Mouse (Mus musculus) CH12.LX (cell line): ENCODE measurements around the gene Slc39a10. TPM values are rescaled to one million over a fixed set of nuclear protein-coding genes. Genes with fewer than 3 reads are reported as not detected.

Experiments used
- DNase-seq: peaks from one replicate; pipeline ENCODE4 v3.0.0-alpha.2; 2013; ENCODE audit errors: extremely low read depth
- H3K27ac ChIP-seq: 2 replicates; pipeline ENCODE4 v1.5.1; 2012; ENCODE audit warnings: low read depth, mild to moderate bottlenecking, control low read depth, moderate library complexity; ENCODE audit not compliant: insufficient read depth
- H3K27me3 ChIP-seq: replicated peaks from 2 replicates; pipeline ENCODE3; 2012; ENCODE audit warnings: inconsistent platforms
- H3K36me3 ChIP-seq, 2 experiments: replicated peaks in 1 of 2; 2 replicates each; pipeline versions ENCODE3 to v1.6.1; 2012; ENCODE audit warnings: inconsistent platforms in 1 of 2, low read length in 1 of 2, mild to moderate bottlenecking in 1 of 2, mixed read lengths in 1 of 2, moderate library complexity in 1 of 2; ENCODE audit not compliant: control insufficient read depth in 1 of 2, insufficient read depth in 1 of 2
- H3K4me1 ChIP-seq, 2 experiments: 2 replicates each; pipeline ENCODE4 v1.6.1; 2012; ENCODE audit warnings: inconsistent platforms in 1 of 2, moderate library complexity in 1 of 2; ENCODE audit not compliant: insufficient read depth in 2 of 2, control insufficient read depth in 1 of 2
- H3K4me2 ChIP-seq: 2 replicates; pipeline ENCODE4 v1.6.1; 2012; ENCODE audit warnings: low read depth, mild to moderate bottlenecking, control low read depth; ENCODE audit not compliant: poor library complexity, insufficient read depth, severe bottlenecking
- H3K4me3 ChIP-seq, 3 experiments: fragments of 150-350 bp in 1 of 3; sonication (generic) in 1 of 3; replicated peaks in 1 of 3; 2 replicates each; pipeline versions ENCODE3 to v1.5.1; 2011 to 2012; ENCODE audit warnings: low read depth in 2 of 3, low read length in 2 of 3, mild to moderate bottlenecking in 2 of 3, moderate library complexity in 2 of 3, control low read depth in 1 of 3, improper control_type of control experiment in 1 of 3, inconsistent platforms in 1 of 3, mixed read lengths in 1 of 3; ENCODE audit not compliant: poor library complexity in 1 of 3
- H3K79me2 ChIP-seq: replicated peaks from 2 replicates; pipeline ENCODE4 v1.6.1; 2012; ENCODE audit warnings: mild to moderate bottlenecking, moderate library complexity; ENCODE audit not compliant: control insufficient read depth, poor library complexity, insufficient read depth, severe bottlenecking; ENCODE audit errors: extremely low read depth
- H3K9ac ChIP-seq: 2 replicates; pipeline ENCODE4 v1.6.1; 2012; ENCODE audit warnings: low read depth, mild to moderate bottlenecking, control low read depth, moderate library complexity; ENCODE audit not compliant: insufficient read depth
- H3K9me3 ChIP-seq: replicated peaks from 2 replicates; pipeline ENCODE3; 2012; ENCODE audit warnings: low read length, inconsistent platforms, mixed read lengths
- BHLHE40 ChIP-seq: IDR thresholded peaks from 2 replicates; pipeline ENCODE4 v1.6.1; 2011; ENCODE audit warnings: mild to moderate bottlenecking, low read depth, low read length, improper control_type of control experiment
- CTCF ChIP-seq, 2 experiments: IDR thresholded peaks in 1 of 2; conservative IDR thresholded peaks in 1 of 2; 2 replicates each; pipeline ENCODE4 v1.5.1; 2011 to 2012; ENCODE audit warnings: low read depth in 2 of 2, low read length in 2 of 2, improper control_type of control experiment in 1 of 2, inconsistent platforms in 1 of 2, mild to moderate bottlenecking in 1 of 2, moderate library complexity in 1 of 2
- GABPA ChIP-seq: IDR thresholded peaks from 2 replicates; pipeline ENCODE4 v1.6.1; 2012; ENCODE audit warnings: low read depth, low read length, improper control_type of control experiment, inconsistent platforms; ENCODE audit not compliant: insufficient replicate concordance
- HCFC1 ChIP-seq: IDR thresholded peaks from 2 replicates; pipeline ENCODE4 v1.6.1; 2012; ENCODE audit warnings: low read depth, mild to moderate bottlenecking, inconsistent platforms, low read length, improper control_type of control experiment
- IRF4 ChIP-seq: IDR thresholded peaks from 2 replicates; pipeline ENCODE4 v1.6.1; 2014; ENCODE audit warnings: low read depth, mild to moderate bottlenecking, inconsistent platforms, low read length, improper control_type of control experiment
- JUN ChIP-seq: IDR thresholded peaks from 2 replicates; pipeline ENCODE4 v1.6.1; 2011; ENCODE audit warnings: low read depth, mild to moderate bottlenecking, low read length, improper control_type of control experiment, moderate library complexity; ENCODE audit not compliant: insufficient read depth
- JUND ChIP-seq: conservative IDR thresholded peaks from 2 replicates; pipeline ENCODE4 v1.6.1; 2011; ENCODE audit warnings: low read depth, low read length, improper control_type of control experiment
- MAFK ChIP-seq: IDR thresholded peaks from 2 replicates; pipeline ENCODE4 v1.6.1; 2011; ENCODE audit warnings: low read length, improper control_type of control experiment; ENCODE audit not compliant: insufficient replicate concordance
- MXI1 ChIP-seq: IDR thresholded peaks from 2 replicates; pipeline ENCODE4 v1.6.1; 2011; ENCODE audit warnings: mild to moderate bottlenecking, low read depth, low read length, improper control_type of control experiment
- NELFE ChIP-seq: IDR thresholded peaks from 2 replicates; pipeline ENCODE4 v1.6.1; 2011; ENCODE audit warnings: low read depth, low read length, improper control_type of control experiment
- PAX5 ChIP-seq: IDR thresholded peaks from 2 replicates; pipeline ENCODE4 v1.6.1; 2012; ENCODE audit warnings: low read length, inconsistent platforms, mixed read lengths
- RCOR1 ChIP-seq: conservative IDR thresholded peaks from 2 replicates; pipeline ENCODE4 v1.6.1; 2012; ENCODE audit warnings: low read depth, mild to moderate bottlenecking, inconsistent platforms, low read length, improper control_type of control experiment
- SIN3A ChIP-seq: IDR thresholded peaks from 2 replicates; pipeline ENCODE4 v1.6.1; 2012; ENCODE audit warnings: low read length, improper control_type of control experiment, inconsistent platforms
- SMC3 ChIP-seq: IDR thresholded peaks from 2 replicates; pipeline ENCODE4 v1.6.1; 2011; ENCODE audit warnings: low read depth, low read length, improper control_type of control experiment
- TCF12 ChIP-seq: IDR thresholded peaks from 2 replicates; pipeline ENCODE4 v1.6.1; 2014; ENCODE audit warnings: low read depth, mild to moderate bottlenecking, inconsistent platforms, low read length, improper control_type of control experiment
- ZC3H11A ChIP-seq: IDR thresholded peaks from 2 replicates; pipeline ENCODE4 v1.6.1; 2012; ENCODE audit warnings: low read depth, mild to moderate bottlenecking, inconsistent platforms, low read length, improper control_type of control experiment
- ZKSCAN1 ChIP-seq: IDR thresholded peaks from 2 replicates; pipeline ENCODE4 v1.6.1; 2012; ENCODE audit warnings: low read depth, inconsistent platforms, low read length, improper control_type of control experiment, borderline replicate concordance
- dilution Hi-C: fragments of 300-500 bp; cut with MboI; formaldehyde crosslinking; loops from 2 replicates; pipeline ENCODE4 v1.14.3; 2020; ENCODE audit warnings: low sequenced_read_pairs; ENCODE audit not compliant: extremely low pct_unique_long_range_greater_than_20kb, extremely low pct_ligation_motif_present
- in situ Hi-C: fragments of 300-500 bp; cut with MboI; formaldehyde crosslinking; loops from 3 replicates; pipeline ENCODE4 v1.14.3; 2019; ENCODE audit warnings: low sequenced_read_pairs, low pct_ligation_motif_present, low pct_unique_long_range_greater_than_20kb, mixed read lengths
- polyA plus RNA-seq: library from polyadenylated mRNA; unstranded; fragments of >175 nt; gene quantifications from 2 replicates; pipeline ENCODE4 v1.2.1, GENCODE M21; 2012; ENCODE audit warnings: low read depth; ENCODE audit not compliant: insufficient read length
- total RNA-seq, 2 experiments: library from RNA; depleted of rRNA; stranded (reverse); fragments of 300-350 nt in 1 of 2; fragments of >200 nt in 1 of 2; gene quantifications; 2 replicates each; pipeline ENCODE4 v1.2.3; 2012 to 2014

Gene Slc39a10
- total and polyA plus RNA-seq, 3 experiments, result 7.3 to 14.2 (median 11.0) TPM

GRCm38 (mm10) chr1:46879951-46880350 is 12.7 kb downstream of the Slc39a10 start:
- dilution Hi-C loops, result no loop called here
- Histone ChIP-seq H3K36me3 (no peaks in the 10 kb centered on the region), H3K4me1 (no peaks in the 10 kb centered on the region; a peak in 1 of 4 replicates), H3K9ac (no peak overlapping the region), H3K9me3 (no peaks in the 10 kb centered on the region), H3K4me2 (no peak overlapping the region), H3K79me2 (no peaks in the 10 kb centered on the region), H3K27me3 (no peaks in the 10 kb centered on the region), H3K27ac (no peak overlapping the region), H3K4me3 (no peak overlapping the region)
- no peak for DNase-seq
- no peak for TF ChIP-seq BHLHE40
- no peak for TF ChIP-seq RCOR1
- no peak for TF ChIP-seq ZC3H11A
- no peak for TF ChIP-seq SMC3
- TF ChIP-seq ZKSCAN1, result no peak
- no peak for TF ChIP-seq MXI1
- no peak for TF ChIP-seq JUND
- no peak for TF ChIP-seq NELFE
- TF ChIP-seq JUN, result no peak
- in situ Hi-C loops, result no loop called here

- Histone ChIP-seq H3K79me2 (no peaks in the 10 kb centered on the region), H3K9ac (no peak overlapping the region), H3K27me3 (no peaks in the 10 kb centered on the region), H3K27ac (no peak overlapping the region), H3K9me3 (no peaks in the 10 kb centered on the region), H3K4me2 (no peak overlapping the region), H3K4me1 (no peaks in the 10 kb centered on the region; a peak in 1 of 4 replicates), H3K4me3 (no peak overlapping the region), H3K36me3 (no peaks in the 10 kb centered on the region)
- DNase-seq, result no peak
- in situ Hi-C loops, result no loop called here
- TF ChIP-seq HCFC1, result no peak
- TF ChIP-seq SIN3A, result no peak
- TF ChIP-seq PAX5, result no peak
- no peak for TF ChIP-seq RCOR1
- dilution Hi-C loops, result no loop called here
These were observed 18.9 kb downstream of the Slc39a10 start for GRCm38 (mm10) chr1:46873770-46874169.

GRCm38 (mm10) chr1:46869788-46870187 is 22.9 kb downstream of the Slc39a10 start:
- Histone ChIP-seq H3K9me3 (no peaks in the 10 kb centered on the region), H3K4me3 (no peak overlapping the region), H3K9ac (no peak overlapping the region)
- dilution Hi-C loops, result no loop called here
- DNase-seq, result no peak
- TF ChIP-seq MAFK (no peak), RCOR1 (no peak), CTCF (conservative IDR thresholded peaks at IDR 0.05 in 1 of 2, IDR thresholded peaks at IDR 0.05 in 1 of 2; ENCODE audit: low read depth in 2 of 2, low read length in 2 of 2) (no peak), GABPA (no peak), TCF12 (no peak), ZC3H11A (no peak), IRF4 (no peak), JUN (no peak)
- TF ChIP-seq, all 38 proteins: peak for 0
- H3K79me2 ChIP-seq, result no peaks in the 10 kb centered on the region
- no peaks in the 10 kb centered on the region for H3K36me3 ChIP-seq
- H3K27ac ChIP-seq, result no peak overlapping the region
- no peak overlapping the region for H3K4me2 ChIP-seq
- H3K27me3 ChIP-seq, result no peaks in the 10 kb centered on the region
- no peaks in the 10 kb centered on the region for H3K4me1 ChIP-seq
- in situ Hi-C loops, result no loop called here
